Mouse (Mus musculus): ENCODE measurements at regions not wholly inside any gene's neighbourhood (a gene's known extent, or its start where the extent isn't known, plus 50 kb on each side); places are given as distances from the start of the nearest gene placed in this dataset.

DNA sequence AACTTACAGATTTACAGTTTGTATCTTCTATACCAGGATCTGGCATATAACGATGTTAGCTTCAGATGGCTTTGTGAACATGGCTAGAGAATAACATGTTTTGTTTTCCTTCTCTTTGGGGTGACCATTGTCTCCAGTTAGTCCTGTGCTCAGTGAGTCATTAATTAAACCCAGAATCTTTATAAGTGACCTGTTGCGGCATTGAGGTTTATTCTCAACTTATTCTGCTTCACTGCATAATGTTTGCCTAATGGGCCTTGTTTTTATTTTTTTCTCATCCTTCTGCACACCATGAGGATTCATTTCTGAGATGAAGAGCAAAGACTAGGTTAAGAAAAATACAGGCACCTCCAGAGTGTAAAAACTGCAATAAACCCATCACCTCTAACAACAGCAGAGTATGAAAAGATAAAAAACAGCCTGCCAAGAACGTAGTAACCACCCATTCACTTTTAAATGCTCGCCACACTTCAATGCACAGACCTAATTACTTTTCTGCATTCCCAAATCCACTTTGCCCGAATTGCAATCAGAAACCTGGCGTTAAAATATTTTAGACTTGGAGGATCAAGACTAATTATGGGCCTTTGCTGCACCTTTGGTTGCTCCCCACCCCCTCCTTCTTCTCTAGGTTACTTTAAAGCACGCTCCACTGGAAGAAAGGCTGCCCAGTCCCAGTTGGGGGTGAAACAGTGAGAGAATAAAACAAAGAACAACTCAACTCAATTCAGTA lies 381.5 kb upstream of the Nr2f1 start:
- DNase-seq (ENCODE audit: low read depth, low spot score) = no peak

GRCm38 (mm10) chr13:78577497-78577896 lies 377.9 kb upstream of the Nr2f1 start:
- DNase-seq (ENCODE audit: low read depth, low spot score) = no peak

- peak; percentile 14 for DNase-seq (ENCODE audit: low read depth, low spot score)
These were observed 377.0 kb upstream of the Nr2f1 start for GRCm38 (mm10) chr13:78576300-78577296.

DNA sequence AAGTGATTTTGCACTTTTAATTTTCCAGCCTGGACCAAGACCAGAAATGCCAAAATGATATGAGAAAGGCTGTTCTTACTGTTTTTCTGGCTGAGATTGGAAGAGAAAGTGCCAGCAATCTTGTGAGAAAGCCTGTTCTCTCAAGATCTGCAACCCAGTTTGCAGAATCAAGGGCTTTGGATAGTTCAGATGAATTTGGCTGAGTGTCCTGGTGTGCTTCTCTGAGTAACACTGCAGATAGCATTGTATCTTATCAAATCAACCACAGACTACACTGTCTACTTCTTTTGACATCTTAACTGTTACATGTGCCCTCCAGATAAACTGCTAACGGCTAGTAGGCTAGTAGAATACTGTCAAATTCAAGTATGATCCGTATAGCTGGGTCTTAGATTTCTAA lies 371.5 kb upstream of the Nr2f1 start:
- no peak for DNase-seq (ENCODE audit: low read depth, low spot score)

DNA sequence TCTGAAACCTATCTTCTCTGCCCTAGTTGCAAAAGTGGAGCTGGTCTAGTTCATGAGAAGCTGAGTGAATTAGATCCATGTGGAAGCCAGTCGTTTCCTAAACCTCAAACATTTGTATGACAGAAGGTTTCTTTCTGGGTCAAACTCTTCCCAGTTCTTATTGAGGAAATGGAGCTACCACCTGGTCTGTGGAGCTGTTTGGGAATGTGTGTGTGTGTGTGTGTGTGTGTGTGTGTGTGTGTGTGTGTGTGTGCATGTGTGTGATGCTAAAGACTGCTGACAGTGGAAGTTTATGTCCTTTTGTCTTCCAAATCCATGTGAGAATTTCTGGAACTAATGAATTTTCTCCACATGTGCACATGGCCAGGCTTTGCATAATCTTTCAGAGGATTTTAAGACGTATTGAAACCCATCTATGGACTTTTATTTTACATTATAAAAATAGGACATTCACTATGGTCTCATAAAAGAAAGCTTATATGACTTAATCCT lies 324.9 kb upstream of the Nr2f1 start:
- DNase-seq (ENCODE audit: low read depth, low spot score) = no peak

GRCm38 (mm10) chr13:78520771-78521170 lies 321.2 kb upstream of the Nr2f1 start:
- no peak for DNase-seq (ENCODE audit: low read depth, low spot score)

- no peak for DNase-seq (ENCODE audit: low read depth, low spot score)
These were observed 320.6 kb upstream of the Nr2f1 start for GRCm38 (mm10) chr13:78520186-78520585.

- no peak for DNase-seq (ENCODE audit: low read depth, low spot score)
These were observed 301.0 kb upstream of the Nr2f1 start for GRCm38 (mm10) chr13:78500551-78500950.

- no peak for DNase-seq (ENCODE audit: low read depth, low spot score)
These were observed 284.3 kb upstream of the Nr2f1 start for GRCm38 (mm10) chr13:78483760-78484357.

GRCm38 (mm10) chr13:78482929-78483759 lies 283.6 kb upstream of the Nr2f1 start:
- no peak for DNase-seq (ENCODE audit: low read depth, low spot score)

GRCm38 (mm10) chr13:78451333-78452070 lies 251.9 kb upstream of the Nr2f1 start:
- DNase-seq (ENCODE audit: low read depth, low spot score) = no peak

- DNase-seq (ENCODE audit: low read depth, low spot score) = no peak
These were observed 247.1 kb upstream of the Nr2f1 start for GRCm38 (mm10) chr13:78446726-78447031.

- no peak for DNase-seq (ENCODE audit: low read depth, low spot score)
These were observed 246.6 kb upstream of the Nr2f1 start for GRCm38 (mm10) chr13:78445891-78446725.

GRCm38 (mm10) chr13:78444691-78445349 lies 245.3 kb upstream of the Nr2f1 start:
- no peak for DNase-seq (ENCODE audit: low read depth, low spot score)

- DNase-seq (ENCODE audit: low read depth, low spot score) = no peak
These were observed 228.9 kb upstream of the Nr2f1 start for GRCm38 (mm10) chr13:78428469-78428868.

- no peak for DNase-seq (ENCODE audit: low read depth, low spot score)
These were observed 228.5 kb upstream of the Nr2f1 start for GRCm38 (mm10) chr13:78428084-78428445.

DNA sequence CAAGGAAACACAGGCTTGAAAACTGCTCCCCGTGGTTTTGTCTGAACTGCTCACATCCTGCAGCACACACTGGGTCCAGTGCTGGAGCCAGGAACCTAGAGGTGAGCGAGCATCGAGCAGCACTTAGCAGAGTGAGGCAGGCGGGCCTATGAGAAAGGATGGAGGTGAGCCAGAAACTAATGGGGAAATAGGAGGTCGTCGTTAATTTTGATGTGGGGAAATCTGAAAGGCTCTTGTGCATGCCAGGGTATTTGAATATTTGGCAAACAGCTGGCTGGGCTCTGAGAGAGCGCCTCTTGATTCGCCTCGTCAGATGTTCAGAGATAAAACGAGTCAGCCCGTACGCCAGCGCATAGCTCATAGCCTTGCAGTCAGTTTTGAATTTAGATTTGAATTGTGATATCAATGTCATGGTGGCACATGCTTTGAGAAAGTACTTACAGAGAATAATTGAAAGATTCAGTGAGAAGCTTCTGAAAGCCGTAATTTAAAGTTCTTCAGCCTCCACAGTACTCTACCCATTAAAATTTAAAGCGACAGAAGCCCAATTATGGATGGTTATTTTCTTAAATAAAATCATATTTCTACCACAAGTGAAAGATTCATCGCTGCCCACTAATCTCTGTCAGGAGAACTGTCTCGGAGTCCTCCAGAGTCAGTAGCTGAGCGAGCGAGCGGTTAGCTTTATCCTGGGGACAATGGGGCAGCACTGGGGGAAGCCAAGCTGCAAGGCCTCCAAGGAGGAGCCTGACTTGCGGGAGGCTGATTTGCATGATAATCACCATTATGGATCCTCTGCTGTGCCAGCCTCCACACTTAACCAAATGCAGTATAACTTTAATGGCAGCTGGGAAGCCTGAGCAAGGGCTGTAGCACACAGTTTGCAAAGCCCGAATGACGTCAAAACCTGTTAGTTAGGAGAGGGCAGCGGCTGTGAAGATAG lies 227.9 kb upstream of the Nr2f1 start:
- DNase-seq (ENCODE audit: low read depth, low spot score) = peak; percentile 87

- no peak for DNase-seq (ENCODE audit: low read depth, low spot score)
These were observed 226.9 kb upstream of the Nr2f1 start for GRCm38 (mm10) chr13:78426306-78426921.

Data from ZHBTc4 (cell line).